Mouse (Mus musculus): ENCODE measurements at regions not wholly inside any gene's neighbourhood (a gene's known extent, or its start where the extent isn't known, plus 50 kb on each side); places are given as distances from the start of the nearest gene placed in this dataset.

- DNase-seq (ENCODE audit: low spot score): no peak
Measured at GRCm38 (mm10) chr2:166272841-166273240, 117.4 kb upstream of the Sulf2 start.

DNA sequence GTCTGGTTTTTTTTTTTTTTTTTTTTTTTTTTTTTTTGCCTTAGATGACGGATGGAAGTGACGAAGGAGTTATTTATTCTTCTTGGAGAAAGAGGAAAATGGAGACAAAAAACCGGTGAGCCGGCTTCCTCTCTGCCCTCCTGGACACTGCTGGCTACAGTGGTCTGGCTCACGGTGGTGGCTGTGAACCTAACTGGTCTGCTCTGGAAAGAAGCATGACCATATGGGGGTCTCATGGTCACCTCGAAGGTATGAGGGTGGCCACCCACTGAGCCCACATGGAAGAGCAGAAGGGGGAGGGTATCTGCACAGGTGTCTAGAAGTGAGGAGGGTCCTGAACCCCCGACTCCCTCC is 116.7 kb upstream of the Sulf2 start:
- DNase-seq (ENCODE audit: low spot score): no peak

DNA sequence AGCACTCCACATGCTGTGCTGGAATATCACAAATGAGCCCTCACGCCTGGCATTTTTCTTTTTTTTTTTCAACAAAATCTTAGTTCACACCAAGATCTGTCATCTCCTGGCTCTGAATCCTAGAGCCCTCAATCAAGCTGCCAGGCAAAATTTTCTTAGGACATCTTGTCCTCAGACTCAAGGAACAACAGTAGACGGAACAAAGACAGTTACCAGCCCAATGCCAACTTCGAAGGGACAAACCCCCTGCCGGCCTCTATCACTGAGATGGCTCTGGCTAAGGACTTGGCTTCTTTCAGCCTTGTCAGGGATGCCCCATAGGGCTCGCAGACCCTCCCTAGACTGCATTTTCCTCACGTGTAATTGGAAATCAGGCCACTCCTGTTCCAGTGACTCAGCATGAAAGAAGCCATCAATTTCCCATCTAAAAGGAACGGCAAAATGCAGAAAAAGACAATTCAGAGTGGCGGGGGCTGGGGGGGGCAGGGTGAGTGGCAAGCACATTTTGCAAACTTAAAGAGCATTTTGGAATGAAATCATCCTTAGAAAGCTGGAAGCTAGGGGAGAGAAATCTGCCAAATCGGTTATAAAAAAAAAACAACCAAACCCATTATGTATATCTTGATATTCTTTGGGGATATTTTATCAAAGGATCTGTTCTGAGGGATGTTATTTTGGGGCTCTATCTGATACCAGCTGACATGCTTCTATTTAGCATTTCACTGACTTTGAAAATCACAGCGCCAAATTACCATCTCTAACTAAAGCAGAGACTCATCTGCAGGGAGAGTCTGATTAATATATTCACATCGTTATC is 116.1 kb upstream of the Sulf2 start:
- no peak for DNase-seq (ENCODE audit: low spot score)

DNA sequence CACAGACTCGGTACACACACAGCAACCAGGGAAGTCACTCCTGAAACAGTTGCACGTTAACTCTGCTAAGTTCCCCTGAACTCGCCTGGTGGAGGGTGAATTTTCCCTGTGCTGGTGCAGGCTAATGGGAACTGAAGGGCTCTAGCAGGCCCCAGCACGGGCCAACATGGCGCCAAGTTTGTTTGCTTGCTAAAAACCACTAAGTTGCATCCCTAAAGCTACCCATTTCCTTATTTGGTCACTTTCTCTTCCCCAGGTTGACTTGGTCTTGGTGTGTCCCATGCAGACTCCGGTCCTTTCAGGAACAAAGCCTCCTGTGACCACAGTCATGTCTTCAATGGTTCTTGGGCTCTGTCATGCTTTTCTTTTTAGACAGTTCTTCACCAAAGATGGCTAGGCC is 114.5 kb upstream of the Sulf2 start:
- DNase-seq (ENCODE audit: low spot score): no peak

DNA sequence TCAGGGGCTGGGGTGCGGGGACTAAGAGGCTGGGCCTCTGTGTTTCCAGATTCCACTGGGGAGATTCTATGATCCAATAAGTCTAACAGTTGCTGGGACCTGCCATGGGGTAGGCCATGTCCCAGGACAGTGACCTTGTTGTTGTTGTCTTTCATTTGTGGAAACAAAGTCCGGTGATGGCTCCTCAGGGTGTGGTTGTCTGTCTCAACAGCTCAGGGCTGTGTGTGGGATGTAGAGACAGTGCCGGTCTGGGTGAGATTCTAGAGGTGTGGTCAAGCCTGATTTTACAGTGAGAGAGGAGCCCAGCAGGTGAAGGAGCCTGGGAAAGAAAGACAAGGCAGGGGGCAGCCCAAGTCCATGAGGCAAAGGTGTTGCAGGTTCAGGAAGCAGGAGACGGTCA is 111.5 kb upstream of the Sulf2 start:
- DNase-seq (ENCODE audit: low spot score): no peak

DNA sequence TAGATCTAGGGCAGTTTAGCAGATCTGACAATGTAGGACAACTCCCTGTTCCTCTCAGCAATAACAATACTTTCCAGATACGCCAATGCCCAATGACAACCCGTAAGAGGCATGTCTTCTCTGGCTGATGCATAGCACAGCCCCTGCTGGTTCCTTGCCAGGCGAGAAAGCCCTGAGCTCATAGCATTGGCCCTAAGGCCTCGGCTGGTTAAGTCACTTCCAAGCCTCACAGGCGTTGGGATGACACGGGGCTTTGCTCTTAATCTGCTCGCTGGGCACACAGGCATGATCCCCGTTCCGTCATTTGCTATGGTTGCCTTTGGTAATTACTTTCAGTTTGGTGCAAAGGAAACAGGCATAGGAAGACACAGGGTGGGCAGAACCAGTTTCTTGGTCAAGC is 111.0 kb upstream of the Sulf2 start:
- no peak for DNase-seq (ENCODE audit: low spot score)

DNA sequence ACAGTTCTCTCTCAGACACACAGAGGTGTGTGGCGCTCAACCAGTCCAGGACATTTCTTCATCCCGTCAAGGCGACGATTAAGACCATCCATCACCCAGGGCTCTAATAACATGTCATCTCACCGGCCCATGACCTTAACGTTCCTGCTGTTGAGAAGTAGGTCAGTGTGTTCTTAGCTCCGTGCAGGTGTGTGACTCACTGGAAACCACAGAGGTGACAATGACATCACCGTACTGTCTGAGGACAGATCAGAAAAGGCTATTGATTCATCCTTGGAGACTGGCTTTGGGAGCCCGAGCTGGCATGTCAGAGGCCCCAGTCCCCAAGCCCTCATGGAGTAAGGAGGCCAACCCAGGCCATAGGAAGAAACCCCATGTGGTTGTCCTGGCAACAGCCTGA is 109.3 kb upstream of the Sulf2 start:
- no peak for DNase-seq (ENCODE audit: low spot score)

- no peak for DNase-seq (ENCODE audit: low spot score)
Measured at GRCm38 (mm10) chr2:166261799-166262198, 106.3 kb upstream of the Sulf2 start.

DNA sequence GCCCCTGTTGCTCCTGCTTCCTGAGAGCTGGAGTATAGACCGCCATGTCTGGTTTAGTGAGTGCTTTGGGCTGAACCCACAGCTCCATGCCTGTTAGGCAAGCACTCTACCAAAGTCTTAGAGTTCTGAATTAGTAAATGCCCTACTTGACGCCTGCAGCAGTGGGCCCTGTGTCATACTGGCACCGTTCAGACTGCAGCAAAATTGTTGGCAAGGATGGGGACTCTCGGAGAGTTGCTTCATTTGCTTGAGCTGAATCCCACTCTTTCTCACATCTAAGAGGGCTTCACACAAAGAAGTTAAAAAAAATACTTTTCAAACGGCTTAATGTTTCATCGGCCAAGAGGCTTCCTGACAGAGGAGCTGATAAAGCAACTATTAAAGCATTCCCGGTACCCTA is 105.6 kb upstream of the Sulf2 start:
- no peak for DNase-seq (ENCODE audit: low spot score)

DNA sequence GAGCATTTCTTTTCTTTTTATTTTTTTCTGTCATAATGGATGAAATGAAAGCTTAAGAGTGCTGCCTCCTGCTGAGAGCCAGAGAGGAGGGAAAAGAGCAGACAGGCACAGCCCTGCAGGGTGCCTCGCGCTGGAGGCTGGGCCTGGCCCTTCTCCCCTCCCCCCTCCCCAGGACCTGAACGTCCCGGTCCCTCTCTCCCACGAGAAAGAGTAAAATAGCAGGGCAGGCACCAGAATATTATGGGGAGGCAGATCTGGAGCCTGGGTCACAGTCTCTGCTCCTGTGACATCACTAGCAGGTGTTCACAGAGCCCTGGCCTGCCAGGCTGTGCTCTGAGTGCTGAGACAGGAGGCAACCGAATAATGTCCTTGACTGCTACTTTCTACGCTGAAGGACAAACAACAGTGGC is 103.3 kb upstream of the Sulf2 start:
- DNase-seq (ENCODE audit: low spot score): no peak

DNA sequence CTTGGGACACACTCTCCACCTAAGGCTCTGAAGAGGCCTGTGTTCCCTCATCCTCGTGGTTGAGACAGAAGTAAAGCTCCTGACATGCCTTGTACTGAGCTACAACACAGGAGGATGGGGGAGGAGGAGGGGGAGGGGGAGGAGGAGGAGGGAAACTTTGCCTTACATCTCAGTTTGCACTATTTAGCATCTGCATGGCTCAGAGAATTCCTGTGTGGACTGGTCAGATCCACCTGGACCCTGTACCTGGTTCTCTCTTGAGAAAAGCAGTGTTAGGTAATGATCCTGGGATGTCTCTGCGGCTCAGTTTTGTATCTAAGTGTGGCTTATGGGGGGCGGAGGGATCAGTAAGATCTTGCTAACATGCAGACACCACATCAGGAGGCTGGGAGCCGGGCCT is 102.2 kb upstream of the Sulf2 start:
- DNase-seq (ENCODE audit: low spot score): no peak

DNA sequence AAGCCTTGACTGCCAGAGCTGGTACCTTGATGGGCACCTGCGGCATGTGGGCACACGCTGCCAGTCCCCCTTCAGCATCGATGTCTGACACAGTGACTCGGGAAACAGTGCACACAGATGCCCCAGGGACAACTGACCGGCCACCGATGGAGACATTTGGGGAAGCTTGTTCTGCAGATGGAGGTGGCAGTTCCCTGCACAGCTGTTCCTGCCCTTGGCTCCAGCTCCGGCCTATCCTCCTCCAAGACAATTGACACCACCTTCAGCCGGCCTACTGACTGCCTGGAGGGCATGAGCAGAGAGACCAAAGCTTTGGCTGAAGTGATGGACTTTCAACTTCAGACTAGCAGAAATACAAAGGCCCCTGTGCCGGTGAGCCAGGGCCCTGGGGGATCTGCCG is 100.7 kb upstream of the Sulf2 start:
- no peak for DNase-seq (ENCODE audit: low spot score)

GRCm38 (mm10) chr2:166254581-166254980 is 99.1 kb upstream of the Sulf2 start:
- DNase-seq (ENCODE audit: low spot score): no peak

- no peak for DNase-seq (ENCODE audit: low spot score)
Measured at GRCm38 (mm10) chr2:166252107-166252506, 96.6 kb upstream of the Sulf2 start.

- DNase-seq (ENCODE audit: low spot score): no peak
Measured at GRCm38 (mm10) chr2:166251421-166251820, 96.0 kb upstream of the Sulf2 start.

- no peak for DNase-seq (ENCODE audit: low spot score)
Measured at GRCm38 (mm10) chr2:166250571-166250970, 95.1 kb upstream of the Sulf2 start.

DNA sequence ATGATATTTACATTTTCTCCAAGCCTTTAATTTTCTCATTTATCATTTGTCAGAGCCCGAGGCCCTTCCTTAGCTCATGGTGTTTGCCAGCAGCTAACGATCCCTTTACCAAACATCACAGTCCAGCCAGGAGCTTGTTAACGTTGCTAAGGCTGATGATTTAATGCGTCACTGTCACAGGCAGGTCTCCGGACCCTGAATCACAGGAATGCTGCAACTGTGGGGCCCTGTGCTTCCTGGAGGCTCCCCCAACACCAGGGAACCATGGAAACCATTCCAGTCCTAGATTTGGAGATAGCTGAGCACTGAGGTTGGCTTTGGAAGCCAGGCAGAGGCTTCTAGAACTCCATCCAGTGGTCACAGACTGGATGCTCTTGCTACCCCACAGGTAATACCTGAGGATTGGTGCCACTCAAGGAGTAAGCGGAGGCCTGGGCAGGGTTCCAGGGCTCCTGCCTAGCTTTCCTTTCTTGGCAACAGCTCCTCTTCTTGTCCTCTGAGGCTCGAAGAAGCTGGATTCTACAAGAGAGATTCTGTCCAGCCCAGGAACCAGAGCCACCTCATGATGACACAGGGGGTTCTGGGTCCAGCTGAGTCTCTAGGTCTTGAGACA is 94.0 kb upstream of the Sulf2 start:
- no peak for DNase-seq (ENCODE audit: low spot score)

DNA sequence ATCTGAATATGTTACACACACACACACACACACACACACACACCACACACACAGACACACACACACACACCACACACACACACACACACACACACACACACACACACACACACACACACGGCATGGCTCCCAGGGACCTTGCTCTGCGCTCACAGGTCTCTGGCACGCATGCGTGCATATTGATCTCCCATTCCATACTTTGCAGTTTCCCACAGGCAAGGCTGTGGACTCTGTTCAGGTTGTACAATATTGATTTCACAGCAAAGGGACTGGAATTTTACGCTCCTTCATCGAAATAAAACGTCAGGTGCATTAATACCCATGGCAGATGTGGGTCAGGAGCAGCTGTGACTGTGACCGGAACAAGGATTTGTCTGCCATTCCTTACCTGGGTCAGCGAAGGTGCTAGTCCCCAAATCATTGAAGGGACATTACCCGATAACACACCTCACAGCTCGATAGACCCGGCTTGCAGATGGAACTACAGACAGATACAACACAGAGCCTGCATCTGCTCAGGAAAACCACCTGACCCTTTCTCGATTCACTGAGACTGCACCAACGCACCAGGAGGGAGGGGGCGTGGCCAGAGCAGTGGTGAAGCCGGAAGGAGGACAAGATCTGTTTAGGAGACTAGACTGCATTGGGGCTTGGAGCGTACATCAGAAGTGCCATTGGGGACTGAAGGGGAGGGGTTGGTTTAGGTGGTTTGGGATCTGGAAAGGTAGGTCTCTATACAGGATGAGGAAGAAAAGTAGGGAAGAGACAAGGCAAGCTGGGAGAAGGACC is 91.1 kb upstream of the Sulf2 start:
- no peak for DNase-seq (ENCODE audit: low spot score)

DNA sequence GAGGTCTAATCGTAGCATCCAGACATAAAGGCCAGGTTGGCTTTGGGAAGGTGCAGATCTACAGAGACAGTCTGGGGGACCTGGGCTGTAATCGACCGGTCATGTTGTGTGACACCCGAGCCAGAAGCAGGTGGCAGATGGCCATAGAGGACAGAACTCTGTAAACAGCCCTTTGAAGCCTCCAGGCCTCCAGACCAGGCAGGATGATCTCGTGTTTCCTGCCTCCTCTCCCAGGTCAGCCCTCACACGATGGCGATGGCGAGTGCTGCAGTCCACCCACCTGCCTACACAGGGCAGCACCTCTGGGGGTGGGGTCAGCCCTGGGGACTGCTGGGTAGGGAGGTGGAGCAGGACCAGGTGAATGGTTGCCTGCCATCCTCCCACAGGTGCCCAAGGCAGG is 89.8 kb upstream of the Sulf2 start:
- no peak for DNase-seq (ENCODE audit: low spot score)

DNA sequence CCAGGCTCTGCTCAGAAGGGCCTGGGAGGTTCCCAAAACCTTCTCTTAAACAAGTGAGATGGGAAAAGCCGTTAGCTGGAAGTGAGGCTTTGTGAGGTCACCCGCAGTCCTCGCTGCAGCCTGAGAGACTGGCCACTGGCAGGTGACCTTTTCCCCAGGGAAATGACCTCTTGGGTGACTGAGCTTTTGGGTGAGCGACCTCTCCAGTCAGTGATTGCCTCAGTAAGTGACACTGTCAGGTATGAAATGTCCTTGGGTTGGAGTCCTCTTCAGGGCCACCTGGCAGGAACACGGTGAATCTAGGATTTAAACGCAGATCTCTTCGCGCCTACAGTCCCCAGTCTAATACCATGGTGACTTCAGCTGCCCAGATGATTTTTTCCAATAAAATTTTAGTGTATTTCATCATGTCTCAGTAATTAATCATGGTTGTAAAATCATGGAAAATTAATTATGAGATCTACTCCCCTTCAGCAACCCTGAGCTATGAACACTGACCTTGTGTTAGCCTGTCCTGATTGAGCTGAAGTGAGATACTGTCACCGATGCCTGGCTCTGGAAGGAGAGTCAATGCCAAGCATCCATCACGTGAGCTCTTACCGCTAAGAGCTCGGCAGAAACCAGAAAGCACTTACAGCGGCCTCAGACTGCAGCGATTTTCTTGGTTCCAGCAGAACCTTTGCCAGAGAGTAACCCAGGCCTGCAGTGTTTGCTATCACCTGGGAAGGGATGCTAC is 87.5 kb upstream of the Sulf2 start:
- no peak for DNase-seq (ENCODE audit: low spot score)

DNA sequence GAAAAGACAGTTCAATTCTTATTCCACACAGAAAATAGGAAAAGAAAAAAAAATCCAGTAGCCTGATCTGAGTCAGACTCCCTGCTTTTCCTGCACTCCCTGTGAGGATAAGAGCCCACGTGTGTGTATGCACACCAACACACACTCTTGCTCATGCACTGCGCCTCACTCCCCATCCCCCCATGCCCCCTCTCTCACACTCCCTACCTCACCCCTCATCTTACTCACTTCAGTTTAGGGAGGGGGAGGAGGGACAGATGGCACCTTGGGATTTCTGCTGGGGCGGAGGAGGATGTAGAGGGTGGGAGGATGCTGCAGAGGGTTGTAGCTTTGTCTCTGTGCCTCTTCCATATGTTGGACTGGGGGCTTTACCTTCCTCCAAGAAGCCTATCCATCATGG is 85.8 kb upstream of the Sulf2 start:
- DNase-seq (ENCODE audit: low spot score): peak; percentile 54

- DNase-seq (ENCODE audit: low spot score): no peak
Measured at GRCm38 (mm10) chr2:166240056-166240455, 84.6 kb upstream of the Sulf2 start.

All from layer of hippocampus, adult 11-12 months (tissue).